Mouse (Mus musculus) heart, embryonic 13.5 days (tissue): ENCODE results near the gene Reep1. TPM values are rescaled to one million over a fixed set of nuclear protein-coding genes. Genes with fewer than 3 reads are reported as not detected.

Experiments used
- ATAC-seq: fragments of 200-750 bp; cut with Nextera tagmentation; 2 replicates; pipeline ENCODE4 v1.8.0; 2017; ENCODE audit warnings: moderate TSS enrichment; ENCODE audit not compliant: insufficient number of reproducible peaks, low FRiP score, low TSS enrichment; ENCODE audit errors: extremely low read depth
- H3K27ac ChIP-seq: fragments of 300-500 bp; sonication (generic); replicated peaks from 2 replicates; pipeline ENCODE4 v1.5.1; 2015; ENCODE audit warnings: moderate library complexity, mild to moderate bottlenecking, inconsistent platforms
- H3K27me3 ChIP-seq: fragments of 300-500 bp; sonication (generic); replicated peaks from 2 replicates; pipeline ENCODE4 v1.6.1; 2015; ENCODE audit warnings: mild to moderate bottlenecking, inconsistent platforms
- H3K36me3 ChIP-seq: fragments of 300-500 bp; sonication (generic); 2 replicates; pipeline ENCODE4 v1.6.1; 2015; ENCODE audit warnings: mild to moderate bottlenecking, inconsistent platforms
- H3K4me1 ChIP-seq: fragments of 300-500 bp; sonication (generic); 2 replicates; pipeline ENCODE4 v1.6.1; 2015; ENCODE audit warnings: inconsistent platforms
- H3K4me2 ChIP-seq: fragments of 300-500 bp; sonication (generic); 2 replicates; pipeline ENCODE4 v1.6.1; 2015; ENCODE audit warnings: inconsistent platforms, mild to moderate bottlenecking, moderate library complexity
- H3K4me3 ChIP-seq: fragments of 300-500 bp; sonication (generic); 2 replicates; pipeline ENCODE4 v1.5.1; 2015; ENCODE audit warnings: moderate library complexity, mild to moderate bottlenecking, inconsistent platforms
- H3K9ac ChIP-seq: fragments of 300-500 bp; sonication (generic); 2 replicates; pipeline ENCODE4 v1.6.1; 2015; ENCODE audit warnings: inconsistent platforms, mild to moderate bottlenecking, moderate library complexity
- H3K9me3 ChIP-seq: fragments of 300-500 bp; sonication (generic); 2 replicates; pipeline ENCODE4 v1.6.1; 2016; ENCODE audit warnings: inconsistent platforms
- WGBS: fragments of 180-500 bp; shearing (Covaris S2); methylation state at CpG from one replicate; pipeline ENCODE4 v1.1.7; 2015; ENCODE audit warnings: mixed read lengths; 5-methylcytosine and 5-hydroxymethylcytosine counted together
- polyA plus RNA-seq: library from polyadenylated mRNA; unstranded; fragments of >200 nt; fragmentation: Nextera tagmentation; extraction: Ambion mirVana; gene quantifications from 2 replicates; pipeline ENCODE4 v1.2.1, GENCODE M21; 2015

The Reep1 gene
- polyA plus RNA-seq, 1 experiment from 2014 or later, result 17.9 TPM

DNA sequence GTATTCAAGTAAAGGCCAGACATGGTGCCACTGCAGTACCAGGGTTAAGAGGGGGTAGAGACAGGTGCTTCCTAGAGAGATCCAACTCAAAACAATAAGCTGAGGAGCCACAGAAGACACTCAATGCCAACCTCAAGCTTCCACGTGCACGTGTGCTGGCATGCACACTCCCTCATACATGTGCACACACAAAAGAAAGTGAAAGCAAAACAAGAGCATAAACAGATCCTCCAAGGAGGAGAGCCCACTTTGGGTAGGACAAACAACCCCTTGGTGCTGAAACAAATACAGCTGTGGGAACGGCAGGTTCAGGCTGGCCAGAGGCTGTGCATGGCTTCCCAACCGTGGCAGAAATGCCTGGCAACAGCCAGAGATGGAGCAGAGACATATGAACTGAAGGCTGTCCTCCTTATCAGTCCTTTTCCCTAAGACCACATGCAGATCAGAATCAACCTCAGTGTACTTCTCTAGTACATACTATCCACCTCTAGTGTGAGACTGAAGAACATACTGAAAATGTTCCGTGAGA lies 112.5 kb downstream of the Reep1 start:
- 81% methylated on average over 5 of the region's 5 CpGs for WGBS
- Histone ChIP-seq H3K27ac (no peak overlapping the region), H3K9ac (no peak overlapping the region), H3K9me3 (no peaks in the 10 kb centered on the region), H3K4me3 (no peak overlapping the region), H3K27me3 (no peaks in the 10 kb centered on the region), H3K4me2 (no peak overlapping the region), H3K4me1 (peaks cover 13% of the 10 kb centered on the region), H3K36me3 (peaks cover 43% of the 10 kb centered on the region)
- no peak for ATAC-seq

DNA sequence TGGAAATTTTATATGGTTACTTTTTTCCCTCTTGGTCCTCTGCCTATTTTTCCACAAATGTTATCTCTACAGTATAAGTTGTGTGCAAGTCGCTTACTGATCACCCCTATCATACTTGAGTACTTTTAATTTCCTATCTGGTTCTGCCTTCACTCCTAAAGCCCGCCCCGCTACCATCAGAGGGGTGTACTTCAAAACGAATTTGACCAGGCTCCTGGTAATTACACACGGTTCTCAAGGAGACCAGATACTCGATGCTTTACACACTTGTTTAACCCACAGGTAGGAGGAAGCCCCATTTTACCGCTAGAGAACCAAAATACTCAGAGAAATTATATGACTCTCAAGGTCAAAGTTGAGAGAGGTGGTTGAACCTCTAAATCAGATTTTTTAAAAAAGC lies 115.7 kb downstream of the Reep1 start:
- ATAC-seq, result no peak
- 0 out of 2 replicates have a peak overlapping the region, but pooled peaks have one; percentile 20 for H3K27ac ChIP-seq
- under 1% methylated on average over 7 of the region's 7 CpGs for WGBS

DNA sequence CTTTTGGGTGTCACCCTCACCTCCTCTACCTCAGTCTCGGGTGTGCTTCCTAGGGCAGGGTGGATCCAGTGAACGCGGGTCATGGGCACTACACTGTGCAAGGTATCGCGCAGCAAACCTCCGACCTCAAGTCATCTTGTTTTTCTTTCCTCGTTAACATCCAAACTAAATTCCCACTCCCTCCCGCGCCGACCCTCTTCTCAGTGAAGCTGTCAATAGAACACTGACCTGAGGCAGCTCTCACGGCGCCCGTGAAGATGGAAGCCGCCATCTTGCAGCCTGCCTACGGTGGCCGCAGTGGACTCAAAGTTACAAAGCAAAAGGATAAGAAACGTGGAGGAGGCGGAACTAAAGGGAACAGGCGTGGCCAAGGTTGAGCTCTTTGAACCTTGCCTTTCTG lies 116.1 kb downstream of the Reep1 start:
- WGBS, result 0% methylated on average over 19 of the region's 19 CpGs

More for the DNA sequence above, 115.7 kb downstream of the Reep1 start:
- Histone ChIP-seq H3K4me2 (peak overlapping the region; percentile 85), H3K4me3 (peak overlapping the region; percentile 81), H3K9ac (peak overlapping the region; percentile 85), H3K36me3 (peaks cover 11% of the 10 kb centered on the region), H3K27me3 (no peaks in the 10 kb centered on the region), H3K9me3 (no peaks in the 10 kb centered on the region), H3K4me1 (peaks cover 13% of the 10 kb centered on the region)

DNA sequence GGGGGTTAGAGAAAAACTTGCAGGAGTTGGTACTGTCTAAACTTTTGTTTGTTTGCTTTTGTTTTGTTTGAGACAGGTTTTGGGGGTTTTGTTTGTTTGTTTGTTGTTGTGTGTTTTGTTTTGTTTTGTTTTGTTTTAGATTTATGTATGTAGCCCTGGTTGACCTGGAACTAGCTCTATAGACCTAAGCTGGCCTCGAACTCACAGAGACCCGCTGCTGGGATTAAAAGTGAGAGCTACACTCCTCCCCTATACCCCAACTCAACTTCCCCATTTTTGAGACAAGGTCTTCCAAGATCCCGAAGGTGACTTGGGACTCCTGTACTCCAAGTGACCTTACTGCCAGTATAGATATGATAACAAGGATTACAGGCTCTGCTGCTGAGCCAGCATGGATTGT lies 116.6 kb downstream of the Reep1 start:
- Histone ChIP-seq H3K9me3 (no peaks in the 10 kb centered on the region), H3K36me3 (peaks cover 2% of the 10 kb centered on the region; the same call in 1 of the 2 replicates), H3K4me3 (peak overlapping the region; percentile 81), H3K9ac (peak overlapping the region; percentile 85), H3K27ac (no peak overlapping the region), H3K4me2 (peak overlapping the region; percentile 85), H3K4me1 (peaks cover 13% of the 10 kb centered on the region), H3K27me3 (no peaks in the 10 kb centered on the region)
- WGBS, result 26% methylated on average over 3 of the region's 3 CpGs
- no peak for ATAC-seq

More for the DNA sequence above, 116.1 kb downstream of the Reep1 start:
- Histone ChIP-seq H3K36me3 (peaks cover 7% of the 10 kb centered on the region), H3K4me3 (peak overlapping the region; percentile 81), H3K9ac (peak overlapping the region; percentile 85), H3K4me2 (peak overlapping the region; percentile 85), H3K9me3 (no peaks in the 10 kb centered on the region), H3K27ac (0 out of 2 replicates have a peak overlapping the region, but pooled peaks have one; percentile 20), H3K4me1 (peaks cover 13% of the 10 kb centered on the region), H3K27me3 (no peaks in the 10 kb centered on the region)
- ATAC-seq, result peak; percentile 73; the same call in 1 of the 2 replicates

DNA sequence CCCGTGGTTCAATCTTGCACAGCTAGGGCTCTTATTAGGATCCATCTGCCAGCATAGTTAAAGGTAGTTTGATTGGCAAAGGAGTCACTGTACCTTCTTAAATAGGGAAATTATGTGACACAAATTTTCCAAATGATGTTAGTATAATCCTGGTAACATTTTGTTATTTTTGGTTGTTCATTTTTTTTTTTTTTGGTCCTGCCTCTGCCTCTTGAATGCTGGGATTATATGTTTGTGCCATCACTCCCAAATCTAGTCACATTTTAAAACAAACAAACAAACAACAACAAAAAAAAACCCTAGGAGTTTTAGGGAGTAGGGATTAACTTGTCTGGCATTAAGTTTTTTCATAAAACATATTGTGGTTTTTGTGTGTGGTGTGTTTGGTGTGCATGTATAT lies 119.5 kb downstream of the Reep1 start, which contains the start of gene Mrpl35:
Gene Mrpl35 (minus strand): TSS at position 101 of the 400 bp plus-strand sequence.
- Histone ChIP-seq H3K4me1 (peaks cover 15% of the 10 kb centered on the region), H3K9ac (no peak within 1 kb of the TSS), H3K36me3 (no peaks in the 10 kb centered on the region), H3K4me3 (no peak within 1 kb of the TSS), H3K9me3 (no peaks in the 10 kb centered on the region), H3K4me2 (no peak within 1 kb of the TSS), H3K27me3 (no peaks in the 10 kb centered on the region), H3K27ac (no peak within 1 kb of the TSS)
- ATAC-seq, result no peak
- 31% methylated on average over 1 of the region's 1 CpGs for WGBS

DNA sequence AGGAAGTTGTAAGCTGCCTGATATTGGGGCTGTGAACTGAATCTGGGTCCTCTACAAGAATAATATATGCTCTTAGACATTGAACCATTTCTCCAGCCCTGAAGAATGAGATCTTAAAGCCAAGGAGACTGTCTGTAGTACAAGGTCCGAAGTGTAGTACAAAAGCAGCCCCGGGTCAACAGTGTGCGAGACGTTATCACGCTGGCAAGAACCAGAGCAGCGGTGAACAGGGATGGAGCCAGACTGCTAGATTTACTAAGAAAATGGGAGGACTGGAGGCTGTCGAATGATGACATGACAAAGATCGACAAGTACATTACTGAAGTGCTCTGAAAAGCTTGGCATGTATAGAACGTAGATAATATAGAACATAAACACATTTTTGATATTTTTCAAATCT lies 122.4 kb downstream of the Reep1 start:
- 82% methylated on average over 9 of the region's 9 CpGs for WGBS
- Histone ChIP-seq H3K36me3 (peaks cover 9% of the 10 kb centered on the region), H3K4me3 (peak overlapping the region; percentile 88; the same call in 1 of the 2 replicates), H3K4me2 (peak overlapping the region; percentile 81), H3K27me3 (no peaks in the 10 kb centered on the region), H3K9ac (no peak overlapping the region), H3K9me3 (no peaks in the 10 kb centered on the region), H3K4me1 (peaks cover 15% of the 10 kb centered on the region), H3K27ac (no peak overlapping the region)
- ATAC-seq, result no peak

DNA sequence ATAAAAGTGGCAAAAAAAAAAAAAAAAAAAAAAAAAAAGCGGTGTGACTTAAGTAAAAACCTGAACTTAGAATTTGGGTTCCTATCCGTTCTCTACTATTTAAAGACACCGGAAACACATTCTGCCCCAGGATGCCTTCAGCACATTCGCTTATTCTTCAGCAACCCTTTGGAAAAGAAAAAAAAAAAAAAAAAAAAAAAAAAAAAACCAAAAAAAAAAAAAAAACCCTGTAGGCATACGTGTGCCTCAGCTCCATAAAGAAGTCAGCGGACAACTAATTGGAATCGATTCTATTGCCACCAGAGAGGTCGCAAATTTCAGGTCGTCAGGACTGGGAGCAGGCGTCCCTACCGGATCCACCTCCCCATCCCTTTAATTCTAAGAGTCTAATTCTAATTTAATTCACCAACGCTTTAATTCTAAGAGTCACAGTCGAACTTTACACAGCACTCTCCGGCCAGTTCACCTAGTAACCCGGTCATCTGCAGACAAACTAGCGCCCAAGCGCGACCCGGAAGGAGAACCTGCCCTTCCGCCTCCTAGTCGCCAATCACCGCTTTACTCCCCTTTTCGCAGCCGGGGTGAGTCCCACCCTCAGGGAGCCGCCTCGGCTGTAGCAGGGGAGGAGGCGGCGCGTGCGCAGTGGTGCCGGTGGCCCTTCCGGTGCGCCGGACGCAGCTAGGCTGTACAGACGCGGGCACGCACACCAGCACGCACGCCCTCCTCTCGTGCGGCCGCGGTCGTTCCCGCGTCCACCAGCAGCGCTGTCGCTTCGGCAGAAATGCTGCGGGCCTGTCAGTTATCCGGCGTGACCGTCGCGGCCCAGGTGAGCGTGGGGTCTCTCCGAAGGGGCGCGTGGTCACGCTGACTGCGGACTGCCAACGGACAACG lies 123.6 kb downstream of the Reep1 start, which contains the start of gene Immt:
Gene Immt (plus strand): TSS at position 642 of the 891 bp plus-strand sequence.
- Histone ChIP-seq H3K36me3 (peaks cover 21% of the 10 kb centered on the region), H3K27me3 (no peaks in the 10 kb centered on the region), H3K9me3 (no peaks in the 10 kb centered on the region), H3K4me2 (peak within 1 kb of the TSS; percentile 81), H3K4me1 (peaks cover 15% of the 10 kb centered on the region), H3K27ac (peak within 1 kb of the TSS; percentile 96), H3K4me3 (peak within 1 kb of the TSS; percentile 88), H3K9ac (peak within 1 kb of the TSS; percentile 93)
- WGBS, result under 1% methylated on average over 64 of the region's 64 CpGs
- peak; percentile 98 for ATAC-seq

DNA sequence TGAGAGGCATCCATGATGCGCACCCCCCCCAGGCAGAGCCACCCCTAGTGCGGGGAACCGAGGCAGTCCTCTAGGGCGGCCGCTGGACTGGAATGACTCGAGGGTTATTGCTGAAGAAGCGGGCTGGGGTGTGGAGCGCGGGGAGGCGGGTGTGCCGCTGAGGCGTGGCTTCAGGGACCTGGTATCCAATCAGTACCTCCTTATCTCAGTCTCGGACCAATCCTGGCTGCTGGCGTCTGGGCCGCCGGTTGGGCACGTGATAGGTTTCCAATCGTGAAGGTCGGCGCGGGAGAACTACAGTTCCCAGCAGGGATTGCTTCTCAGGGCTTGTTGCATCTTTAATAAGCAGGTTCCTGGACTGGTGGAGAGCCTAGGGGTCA lies 124.2 kb downstream of the Reep1 start:
- 0% methylated on average over 21 of the region's 21 CpGs for WGBS
- ATAC-seq, result peak; percentile 97
- peaks cover 15% of the 10 kb centered on the region for H3K4me1 ChIP-seq
- H3K36me3 ChIP-seq, result peaks cover 26% of the 10 kb centered on the region
- no peaks in the 10 kb centered on the region for H3K9me3 ChIP-seq
- no peaks in the 10 kb centered on the region for H3K27me3 ChIP-seq
- H3K4me2 ChIP-seq, result peak overlapping the region; percentile 81
- peak overlapping the region; percentile 93 for H3K9ac ChIP-seq
- peak overlapping the region; percentile 96 for H3K27ac ChIP-seq
- peak overlapping the region; percentile 88 for H3K4me3 ChIP-seq

DNA sequence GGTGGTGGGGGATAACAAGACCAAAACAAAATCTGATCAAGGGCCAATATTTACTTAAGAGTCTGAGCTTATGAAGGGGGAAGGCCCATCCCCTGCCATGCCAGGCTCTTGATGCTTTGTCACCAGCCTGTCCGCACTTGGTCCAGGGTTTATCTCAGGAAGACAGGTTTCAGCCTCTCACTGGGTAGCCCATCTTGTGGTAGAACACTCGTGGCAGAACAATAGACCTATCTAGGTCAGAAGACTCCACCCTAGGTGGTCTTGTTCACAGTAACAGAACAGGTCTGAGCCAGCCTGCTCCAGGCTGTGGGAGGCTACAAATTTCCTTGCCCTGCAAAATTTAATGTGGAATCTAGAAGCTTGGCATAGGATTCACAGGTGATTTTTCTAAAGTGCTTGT lies 129.4 kb downstream of the Reep1 start:
- Histone ChIP-seq H3K9me3 (no peaks in the 10 kb centered on the region), H3K4me1 (peaks cover 15% of the 10 kb centered on the region), H3K9ac (no peak overlapping the region), H3K4me2 (no peak overlapping the region), H3K27me3 (no peaks in the 10 kb centered on the region), H3K4me3 (no peak overlapping the region), H3K27ac (no peak overlapping the region), H3K36me3 (peaks cover 29% of the 10 kb centered on the region)
- 54% methylated on average over 2 of the region's 2 CpGs for whole genome bisulfite sequencing
- no peak for ATAC-seq

DNA sequence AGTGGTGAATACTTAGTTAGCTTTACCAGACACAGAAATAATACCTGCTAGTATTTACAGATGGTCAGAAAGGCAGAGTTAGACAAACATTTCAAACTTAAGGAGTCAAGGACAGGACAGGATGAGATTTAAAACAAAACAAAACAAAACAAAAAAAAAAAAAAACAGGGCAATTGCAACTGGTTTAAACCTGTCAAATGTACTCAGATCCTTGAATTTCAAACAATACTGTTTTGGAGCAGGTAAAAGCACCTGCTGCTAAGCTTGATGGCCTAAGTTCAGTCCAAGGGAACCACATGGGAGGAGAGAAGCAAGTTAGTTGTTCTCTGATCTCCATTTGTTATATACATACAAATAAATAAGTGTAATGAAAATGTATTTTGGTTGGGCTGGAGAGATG lies 132.5 kb downstream of the Reep1 start:
- no peak for ATAC-seq

DNA sequence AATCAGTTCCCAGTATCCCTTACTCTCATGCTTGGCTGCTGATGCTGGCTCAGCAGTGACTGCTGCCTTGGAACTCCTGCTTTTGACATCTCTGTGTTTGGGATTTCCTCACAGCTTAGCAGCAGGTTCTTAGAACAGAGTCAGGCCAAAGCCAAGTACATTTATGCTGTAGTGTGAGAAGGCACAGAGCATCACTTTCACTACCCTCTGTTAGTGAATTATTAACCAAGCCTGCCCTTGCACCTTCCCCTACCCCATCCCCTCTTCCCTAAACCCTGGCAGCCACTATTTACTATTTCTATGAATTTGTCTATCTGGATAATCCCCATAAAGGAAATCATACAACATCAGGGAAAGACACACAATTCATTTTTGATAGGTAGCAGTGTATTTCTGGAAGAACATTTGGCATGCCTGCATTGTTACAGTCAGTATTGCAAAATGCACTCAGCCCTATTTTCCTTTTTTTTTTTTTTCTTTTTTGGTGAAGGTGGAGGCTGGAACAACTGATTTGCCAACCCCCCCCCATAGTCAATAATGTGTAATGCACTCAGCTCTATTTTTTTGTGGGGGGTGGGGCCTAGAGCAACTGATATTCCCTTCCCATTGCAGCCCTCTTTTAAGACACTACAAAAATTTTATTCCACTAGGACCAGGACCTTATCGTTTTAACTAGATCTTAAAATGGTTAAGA lies 133.4 kb downstream of the Reep1 start:
- Histone ChIP-seq H3K27me3 (no peaks in the 10 kb centered on the region), H3K36me3 (peaks cover 24% of the 10 kb centered on the region), H3K4me1 (peaks cover 3% of the 10 kb centered on the region; the same call in 1 of the 2 replicates), H3K4me3 (no peak overlapping the region), H3K9me3 (no peaks in the 10 kb centered on the region), H3K27ac (no peak overlapping the region), H3K9ac (no peak overlapping the region), H3K4me2 (no peak overlapping the region)
- WGBS, result 95% methylated on average over 1 of the region's 1 CpGs
- no peak for ATAC-seq

More for the DNA sequence above, 132.5 kb downstream of the Reep1 start:
- H3K36me3 ChIP-seq, result peaks cover 24% of the 10 kb centered on the region
- no peak overlapping the region for H3K9ac ChIP-seq
- H3K9me3 ChIP-seq, result no peaks in the 10 kb centered on the region
- no peaks in the 10 kb centered on the region for H3K27me3 ChIP-seq
- no peak overlapping the region for H3K4me3 ChIP-seq
- H3K27ac ChIP-seq, result no peak overlapping the region
- H3K4me1 ChIP-seq, result peaks cover 3% of the 10 kb centered on the region; the same call in 1 of the 2 replicates
- H3K4me2 ChIP-seq, result no peak overlapping the region
